Mouse (Mus musculus): ENCODE measurements at regions not wholly inside any gene's neighbourhood (a gene's known extent, or its start where the extent isn't known, plus 50 kb on each side); places are given as distances from the start of the nearest gene placed in this dataset.

- H3K9me3 ChIP-seq (ENCODE audit: control insufficient read depth, low read length): no peaks in the 10 kb centered on the region
- 0 out of 2 replicates have a peak, but pooled peaks cover 6% of the 10 kb centered on the region for H3K4me1 ChIP-seq (ENCODE audit: control insufficient read depth, insufficient read depth, low read length)
- no peaks in the 10 kb centered on the region for H3K36me3 ChIP-seq (ENCODE audit: control insufficient read depth, insufficient read depth, low read length)
- ATAC-seq (ENCODE audit: low FRiP score, low read depth): no peak
- H3K4me3 ChIP-seq (replicated peaks; ENCODE audit: low read length): no peak overlapping the region
- H3K27ac ChIP-seq (replicated peaks; ENCODE audit: low read depth, low read length): no peak overlapping the region
- no peak for DNase-seq (ENCODE audit: low spot score)
- no peak overlapping the region for H3K9ac ChIP-seq (ENCODE audit: low read depth, low read length, severe bottlenecking)
- no peak overlapping the region for H3K4me2 ChIP-seq (replicated peaks; ENCODE audit: low read depth, low read length, severe bottlenecking)
- no peak for TF ChIP-seq POLR2A (IDR thresholded peaks at IDR 0.05; ENCODE audit: borderline replicate concordance, extremely low read depth, insufficient read depth, insufficient read length)
- WGBS: 15% methylated on average over 7 of the region's 7 CpGs
- H3K27me3 ChIP-seq (ENCODE audit: control insufficient read depth, insufficient read depth, low read length): no peaks in the 10 kb centered on the region
Observed at GRCm38 (mm10) chr2:34042336-34042735, 154.6 kb upstream of the Mvb12b start.

DNA sequence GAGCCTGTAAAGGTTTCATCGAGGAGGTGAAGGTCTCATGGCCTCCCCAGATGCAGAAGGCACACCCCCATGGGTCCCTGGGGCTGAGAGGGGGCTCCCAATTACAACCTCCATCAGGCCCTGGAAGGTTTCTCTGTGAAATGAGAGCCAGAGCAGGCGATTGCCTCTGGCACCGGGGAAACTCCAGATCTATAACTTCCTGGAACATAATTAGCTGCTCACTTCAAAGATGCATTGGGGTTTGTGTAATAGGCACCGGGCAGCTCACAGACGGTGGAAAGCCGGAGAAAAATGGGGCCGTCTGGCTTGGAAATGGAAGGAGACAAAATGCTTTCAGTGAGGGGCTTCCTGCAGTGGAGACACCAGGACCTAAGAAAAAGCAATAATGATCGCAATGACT is 151.2 kb upstream of the Mvb12b start:
- Histone ChIP-seq H3K4me1 (ENCODE audit: control insufficient read depth, insufficient read depth, low read length) (0 out of 2 replicates have a peak, but pooled peaks cover 6% of the 10 kb centered on the region), H3K27ac (replicated peaks; ENCODE audit: low read depth, low read length) (no peak overlapping the region), H3K4me2 (replicated peaks; ENCODE audit: low read depth, low read length, severe bottlenecking) (no peak overlapping the region), H3K9ac (ENCODE audit: low read depth, low read length, severe bottlenecking) (no peak overlapping the region), H3K27me3 (ENCODE audit: control insufficient read depth, insufficient read depth, low read length) (no peaks in the 10 kb centered on the region), H3K4me3 (replicated peaks; ENCODE audit: low read length) (no peak overlapping the region), H3K9me3 (ENCODE audit: control insufficient read depth, low read length) (no peaks in the 10 kb centered on the region), H3K36me3 (ENCODE audit: control insufficient read depth, insufficient read depth, low read length) (no peaks in the 10 kb centered on the region)
- WGBS: 5% methylated on average over 8 of the region's 8 CpGs
- TF ChIP-seq POLR2A (IDR thresholded peaks at IDR 0.05; ENCODE audit: borderline replicate concordance, extremely low read depth, insufficient read depth, insufficient read length): no peak
- DNase-seq (ENCODE audit: low spot score): no peak
- ATAC-seq (ENCODE audit: low FRiP score, low read depth): no peak

DNA sequence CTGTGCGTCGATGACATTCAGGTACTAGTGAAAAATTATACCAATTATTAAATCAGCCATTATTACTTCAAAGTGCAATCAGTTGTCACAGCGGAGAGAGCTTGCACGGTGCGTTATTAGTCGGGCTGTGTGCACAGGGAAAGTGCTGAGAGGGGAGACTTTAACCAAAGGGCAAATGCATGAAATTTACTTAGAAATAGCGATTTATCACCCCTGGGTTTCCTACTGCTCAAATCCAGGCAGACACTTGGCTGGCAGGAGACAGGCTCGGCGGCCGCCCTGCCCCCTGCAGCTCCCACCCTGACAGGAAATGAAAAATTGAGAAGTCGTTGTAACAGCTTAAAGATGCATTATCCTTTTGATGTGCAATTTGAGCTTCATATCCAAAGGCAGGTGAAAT is 145.5 kb upstream of the Mvb12b start:
- DNase-seq (ENCODE audit: low spot score) (no peak), ATAC-seq (ENCODE audit: low FRiP score, low read depth) (no peak)
- no peak overlapping the region for H3K4me3 ChIP-seq (replicated peaks; ENCODE audit: low read length)
- no peak overlapping the region for H3K9ac ChIP-seq (ENCODE audit: low read depth, low read length, severe bottlenecking)
- WGBS: 26% methylated on average over 11 of the region's 11 CpGs
- H3K36me3 ChIP-seq (ENCODE audit: control insufficient read depth, insufficient read depth, low read length): no peaks in the 10 kb centered on the region
- H3K27me3 ChIP-seq (ENCODE audit: control insufficient read depth, insufficient read depth, low read length): no peaks in the 10 kb centered on the region
- no peaks in the 10 kb centered on the region for H3K9me3 ChIP-seq (ENCODE audit: control insufficient read depth, low read length)
- H3K4me1 ChIP-seq (ENCODE audit: control insufficient read depth, insufficient read depth, low read length): peaks cover 8% of the 10 kb centered on the region
- H3K4me2 ChIP-seq (replicated peaks; ENCODE audit: low read depth, low read length, severe bottlenecking): no peak overlapping the region
- TF ChIP-seq POLR2A (IDR thresholded peaks at IDR 0.05; ENCODE audit: borderline replicate concordance, extremely low read depth, insufficient read depth, insufficient read length): no peak
- no peak overlapping the region for H3K27ac ChIP-seq (replicated peaks; ENCODE audit: low read depth, low read length)

GRCm38 (mm10) chr2:34031421-34031820 is 143.7 kb upstream of the Mvb12b start:
- no peak overlapping the region for H3K4me3 ChIP-seq (replicated peaks; ENCODE audit: low read length)
- 29% methylated on average over 7 of the region's 7 CpGs for WGBS
- H3K27me3 ChIP-seq (ENCODE audit: control insufficient read depth, insufficient read depth, low read length): no peaks in the 10 kb centered on the region
- no peaks in the 10 kb centered on the region for H3K9me3 ChIP-seq (ENCODE audit: control insufficient read depth, low read length)
- H3K4me2 ChIP-seq (replicated peaks; ENCODE audit: low read depth, low read length, severe bottlenecking): no peak overlapping the region
- H3K36me3 ChIP-seq (ENCODE audit: control insufficient read depth, insufficient read depth, low read length): no peaks in the 10 kb centered on the region
- H3K4me1 ChIP-seq (ENCODE audit: control insufficient read depth, insufficient read depth, low read length): peaks cover 23% of the 10 kb centered on the region
- no peak overlapping the region for H3K27ac ChIP-seq (replicated peaks; ENCODE audit: low read depth, low read length)
- H3K9ac ChIP-seq (ENCODE audit: low read depth, low read length, severe bottlenecking): no peak overlapping the region
- DNase-seq (ENCODE audit: low spot score) (no peak), ATAC-seq (ENCODE audit: low FRiP score, low read depth) (no peak)
- no peak for TF ChIP-seq POLR2A (IDR thresholded peaks at IDR 0.05; ENCODE audit: borderline replicate concordance, extremely low read depth, insufficient read depth, insufficient read length)

DNA sequence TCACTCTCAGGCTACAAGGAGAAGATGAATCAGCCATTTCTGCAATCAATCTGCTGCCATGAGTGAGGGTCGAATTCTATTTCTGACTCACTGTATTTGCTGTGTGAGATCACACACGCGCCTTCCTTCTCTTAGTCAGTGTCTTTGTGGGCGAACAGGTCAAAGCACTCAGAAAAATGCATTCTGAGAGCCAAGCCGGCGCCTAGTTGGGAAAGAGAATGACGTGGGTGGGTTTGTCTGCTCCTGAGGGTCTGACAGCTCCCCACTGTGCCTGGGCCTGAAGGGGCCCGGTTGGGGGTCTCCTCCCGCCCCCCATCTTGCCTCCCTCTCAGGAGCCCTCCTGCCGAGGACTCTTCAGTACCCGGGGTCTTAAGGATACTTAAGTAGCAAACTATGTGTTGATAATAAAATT is 143.3 kb upstream of the Mvb12b start:
- Histone ChIP-seq H3K4me3 (replicated peaks; ENCODE audit: low read length) (no peak overlapping the region), H3K27ac (replicated peaks; ENCODE audit: low read depth, low read length) (no peak overlapping the region), H3K9me3 (ENCODE audit: control insufficient read depth, low read length) (no peaks in the 10 kb centered on the region), H3K27me3 (ENCODE audit: control insufficient read depth, insufficient read depth, low read length) (no peaks in the 10 kb centered on the region), H3K9ac (ENCODE audit: low read depth, low read length, severe bottlenecking) (no peak overlapping the region), H3K4me2 (replicated peaks; ENCODE audit: low read depth, low read length, severe bottlenecking) (no peak overlapping the region), H3K4me1 (ENCODE audit: control insufficient read depth, insufficient read depth, low read length) (peaks cover 23% of the 10 kb centered on the region), H3K36me3 (ENCODE audit: control insufficient read depth, insufficient read depth, low read length) (no peaks in the 10 kb centered on the region)
- WGBS: 20% methylated on average over 11 of the region's 11 CpGs
- ATAC-seq (ENCODE audit: low FRiP score, low read depth) (no peak), DNase-seq (ENCODE audit: low spot score) (no peak)
- TF ChIP-seq POLR2A (IDR thresholded peaks at IDR 0.05; ENCODE audit: borderline replicate concordance, extremely low read depth, insufficient read depth, insufficient read length): no peak

DNA sequence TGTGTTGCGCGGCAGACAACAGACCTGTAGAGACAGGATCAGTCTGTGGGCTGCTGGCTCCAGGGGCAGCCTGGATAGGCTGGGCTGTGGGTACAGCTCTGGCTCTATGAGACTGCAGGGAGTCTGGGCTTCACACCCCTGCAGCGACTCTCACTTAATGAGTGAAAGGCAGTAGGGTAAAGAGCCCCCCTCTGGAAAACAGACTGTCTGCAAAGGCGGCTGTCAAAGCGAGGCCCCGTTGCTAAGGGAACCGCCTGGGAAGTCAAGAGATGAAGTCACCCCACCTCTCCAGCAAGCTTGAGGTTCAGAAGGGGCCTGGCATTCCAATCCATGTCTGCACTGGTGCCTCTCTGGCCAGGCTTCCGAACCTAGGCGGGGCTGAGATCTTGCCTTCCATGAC is 139.7 kb upstream of the Mvb12b start:
- Histone ChIP-seq H3K4me1 (ENCODE audit: control insufficient read depth, insufficient read depth, low read length) (peaks cover 23% of the 10 kb centered on the region), H3K4me3 (replicated peaks; ENCODE audit: low read length) (no peak overlapping the region), H3K27ac (replicated peaks; ENCODE audit: low read depth, low read length) (no peak overlapping the region; the same call in 1 of the 2 replicates), H3K9ac (ENCODE audit: low read depth, low read length, severe bottlenecking) (no peak overlapping the region), H3K4me2 (replicated peaks; ENCODE audit: low read depth, low read length, severe bottlenecking) (no peak overlapping the region), H3K27me3 (ENCODE audit: control insufficient read depth, insufficient read depth, low read length) (no peaks in the 10 kb centered on the region), H3K36me3 (ENCODE audit: control insufficient read depth, insufficient read depth, low read length) (no peaks in the 10 kb centered on the region), H3K9me3 (ENCODE audit: control insufficient read depth, low read length) (no peaks in the 10 kb centered on the region)
- ATAC-seq (ENCODE audit: low FRiP score, low read depth): peak; percentile 78
- TF ChIP-seq POLR2A (IDR thresholded peaks at IDR 0.05; ENCODE audit: borderline replicate concordance, extremely low read depth, insufficient read depth, insufficient read length): no peak
- WGBS: 13% methylated on average over 9 of the region's 9 CpGs
- peak; percentile 57 for DNase-seq (ENCODE audit: low spot score)
